Mouse (Mus musculus): ENCODE measurements around the gene Mepce. TPM values are rescaled to one million over a fixed set of nuclear protein-coding genes. Genes with fewer than 3 reads are reported as not detected.

Mepce gene
- polyA plus RNA-seq, 1 experiment from 2014 or later, result 13.7 TPM

DNA sequence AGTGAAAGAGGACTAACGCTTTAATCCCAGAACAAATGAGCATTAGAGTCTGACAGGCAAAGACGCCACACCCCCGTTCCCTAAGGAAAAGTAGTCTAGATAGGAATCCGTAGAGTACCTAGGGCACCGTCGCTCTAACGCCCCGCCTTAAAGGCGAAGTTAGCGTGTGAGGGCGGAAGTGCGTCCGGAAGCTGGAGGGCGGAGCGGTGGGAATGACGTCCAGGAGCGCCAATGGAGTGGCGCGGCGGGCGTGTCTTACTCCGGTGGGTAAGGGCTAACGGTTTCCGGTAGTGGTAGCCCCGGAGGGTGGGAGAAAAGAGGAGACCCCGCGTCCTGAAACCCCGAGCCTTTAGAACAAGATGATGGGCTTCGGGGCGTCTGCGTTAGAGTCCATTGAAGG lies 8.8 kb downstream of the Mepce start, which contains the start of gene Ppp1r35:
TSS of gene Ppp1r35 (plus strand) at position 215 of the 400 bp plus-strand sequence.
- peak within 1 kb of the TSS; percentile 90 for H3K27ac ChIP-seq (ENCODE audit: low read length)
- TF ChIP-seq EP300 (IDR thresholded peaks at IDR 0.05) (no peak), CTCF (IDR thresholded peaks at IDR 0.05) (no peak)
- peak within 1 kb of the TSS; percentile 81 for H3K9ac ChIP-seq (replicated peaks; ENCODE audit: low read depth)
- no peaks in the 10 kb centered on the region for H3K27me3 ChIP-seq (replicated peaks; ENCODE audit: insufficient read depth, low read length)
- peak; percentile 98 for DNase-seq (ENCODE audit: low spot score)
- peaks cover 17% of the 10 kb centered on the region for H3K36me3 ChIP-seq (ENCODE audit: insufficient read depth, low read length)
- H3K9me3 ChIP-seq (ENCODE audit: low read length), result no peaks in the 10 kb centered on the region
- 0% methylated on average over 30 of the region's 31 CpGs for WGBS
- peaks cover 13% of the 10 kb centered on the region; the same call in 1 of the 2 replicates for H3K4me1 ChIP-seq (ENCODE audit: insufficient read depth, low read depth, low read length)
- ATAC-seq, result peak; percentile 96
- peak within 1 kb of the TSS; percentile 99 for H3K4me3 ChIP-seq (ENCODE audit: low read depth, low read length)
- peak within 1 kb of the TSS; percentile 97 for H3K4me2 ChIP-seq (replicated peaks; ENCODE audit: low read depth, low read length)

DNA sequence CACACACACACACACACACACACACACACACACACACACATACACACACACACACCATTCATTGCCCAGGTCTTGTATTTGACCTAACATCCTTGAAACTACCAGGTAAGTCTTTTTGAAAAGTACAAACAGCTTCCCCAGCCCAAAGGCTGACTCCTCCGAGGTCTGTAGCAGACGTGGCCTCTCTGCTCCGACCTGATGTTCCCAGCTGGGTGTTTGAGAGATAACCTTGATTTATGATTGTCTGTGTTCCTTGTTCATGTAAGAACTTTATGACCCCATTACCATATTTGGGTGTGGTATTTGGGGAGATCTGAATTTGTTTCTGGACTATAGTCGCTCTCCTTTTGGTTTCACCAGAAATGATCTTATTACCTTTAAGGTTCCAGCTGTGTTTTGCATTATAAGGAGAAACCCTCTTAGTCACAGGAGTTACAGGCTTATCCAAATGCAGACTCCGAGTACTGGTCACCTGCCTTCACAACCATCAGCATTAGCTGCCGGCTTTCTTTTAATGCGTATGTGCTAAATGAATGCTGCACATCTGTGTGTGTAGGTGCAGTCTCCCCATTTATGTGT lies 10.1 kb downstream of the Mepce start:
- Histone ChIP-seq H3K4me3 (ENCODE audit: low read depth, low read length) (no peak overlapping the region), H3K36me3 (ENCODE audit: insufficient read depth, low read length) (peaks cover 17% of the 10 kb centered on the region; the same call in 1 of the 2 replicates), H3K9me3 (ENCODE audit: low read length) (no peaks in the 10 kb centered on the region), H3K9ac (replicated peaks; ENCODE audit: low read depth) (no peak overlapping the region), H3K4me2 (replicated peaks; ENCODE audit: low read depth, low read length) (no peak overlapping the region), H3K27ac (ENCODE audit: low read length) (no peak overlapping the region), H3K4me1 (ENCODE audit: insufficient read depth, low read depth, low read length) (peaks cover 8% of the 10 kb centered on the region; the same call in 1 of the 2 replicates), H3K27me3 (replicated peaks; ENCODE audit: insufficient read depth, low read length) (no peaks in the 10 kb centered on the region)
- DNase-seq (ENCODE audit: low spot score) (no peak), ATAC-seq (no peak)
- TF ChIP-seq EP300 (IDR thresholded peaks at IDR 0.05) (no peak), CTCF (IDR thresholded peaks at IDR 0.05) (no peak)
- 70% methylated on average over 7 of the region's 7 CpGs for WGBS

DNA sequence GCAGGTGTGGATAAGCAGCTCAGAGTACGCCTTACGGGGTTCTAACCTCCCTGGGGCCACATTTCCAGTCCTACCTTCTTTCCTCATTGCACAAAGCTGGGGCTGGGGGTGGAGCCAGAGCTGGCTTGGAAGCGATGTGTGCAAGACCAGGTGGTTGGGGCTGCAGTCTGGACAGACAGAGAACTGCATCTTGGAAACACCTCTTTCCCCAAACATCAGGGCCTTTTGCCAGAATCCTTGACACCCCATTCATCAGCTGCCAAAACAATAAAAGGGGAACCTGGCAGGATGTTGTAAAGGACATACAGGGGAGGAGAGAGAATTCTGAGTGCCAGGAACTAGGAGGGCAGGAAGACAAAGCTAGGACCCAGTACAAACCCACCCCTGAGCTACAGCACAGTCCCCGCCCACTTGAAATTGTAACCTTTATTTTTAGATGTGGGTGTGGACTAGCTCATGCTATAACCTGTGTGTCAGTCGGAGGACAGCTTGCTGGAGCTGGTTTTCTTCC lies 11.0 kb downstream of the Mepce start:
- H3K27ac ChIP-seq (ENCODE audit: low read length), result 0 out of 2 replicates have a peak overlapping the region, but pooled peaks have one; percentile 26
- H3K4me2 ChIP-seq (replicated peaks; ENCODE audit: low read depth, low read length), result no peak overlapping the region
- H3K4me3 ChIP-seq (ENCODE audit: low read depth, low read length), result no peak overlapping the region
- DNase-seq (ENCODE audit: low spot score) (peak; percentile 77), ATAC-seq (peak; percentile 48)
- WGBS, result 17% methylated on average over 5 of the region's 5 CpGs
- H3K9ac ChIP-seq (replicated peaks; ENCODE audit: low read depth), result no peak overlapping the region
- peaks cover 8% of the 10 kb centered on the region; the same call in 1 of the 2 replicates for H3K4me1 ChIP-seq (ENCODE audit: insufficient read depth, low read depth, low read length)
- no peaks in the 10 kb centered on the region for H3K27me3 ChIP-seq (replicated peaks; ENCODE audit: insufficient read depth, low read length)
- TF ChIP-seq EP300 (IDR thresholded peaks at IDR 0.05), result peak; percentile 21; the same call in 1 of the 2 replicates
- TF ChIP-seq CTCF (IDR thresholded peaks at IDR 0.05), result no peak; the same call in 1 of the 2 replicates
- peaks cover 11% of the 10 kb centered on the region; the same call in 1 of the 2 replicates for H3K36me3 ChIP-seq (ENCODE audit: insufficient read depth, low read length)
- no peaks in the 10 kb centered on the region for H3K9me3 ChIP-seq (ENCODE audit: low read length)

GRCm38 (mm10) chr5:137775587-137776290 lies 11.7 kb downstream of the Mepce start:
- no peak for ATAC-seq
- TF ChIP-seq CTCF (IDR thresholded peaks at IDR 0.05) (no peak), EP300 (IDR thresholded peaks at IDR 0.05) (no peak)
- 0 out of 2 replicates have a peak overlapping the region, but pooled peaks have one; percentile 26 for H3K27ac ChIP-seq (ENCODE audit: low read length)
- no peaks in the 10 kb centered on the region for H3K27me3 ChIP-seq (replicated peaks; ENCODE audit: insufficient read depth, low read length)
- H3K9me3 ChIP-seq (ENCODE audit: low read length), result no peaks in the 10 kb centered on the region
- H3K9ac ChIP-seq (replicated peaks; ENCODE audit: low read depth), result no peak overlapping the region
- H3K4me1 ChIP-seq (ENCODE audit: insufficient read depth, low read depth, low read length), result peaks cover 8% of the 10 kb centered on the region; the same call in 1 of the 2 replicates
- WGBS, result 94% methylated on average over 2 of the region's 2 CpGs
- no peak for DNase-seq (ENCODE audit: low spot score)
- H3K4me2 ChIP-seq (replicated peaks; ENCODE audit: low read depth, low read length), result no peak overlapping the region
- H3K36me3 ChIP-seq (ENCODE audit: insufficient read depth, low read length), result peaks cover 7% of the 10 kb centered on the region; the same call in 1 of the 2 replicates
- no peak overlapping the region for H3K4me3 ChIP-seq (ENCODE audit: low read depth, low read length)

DNA sequence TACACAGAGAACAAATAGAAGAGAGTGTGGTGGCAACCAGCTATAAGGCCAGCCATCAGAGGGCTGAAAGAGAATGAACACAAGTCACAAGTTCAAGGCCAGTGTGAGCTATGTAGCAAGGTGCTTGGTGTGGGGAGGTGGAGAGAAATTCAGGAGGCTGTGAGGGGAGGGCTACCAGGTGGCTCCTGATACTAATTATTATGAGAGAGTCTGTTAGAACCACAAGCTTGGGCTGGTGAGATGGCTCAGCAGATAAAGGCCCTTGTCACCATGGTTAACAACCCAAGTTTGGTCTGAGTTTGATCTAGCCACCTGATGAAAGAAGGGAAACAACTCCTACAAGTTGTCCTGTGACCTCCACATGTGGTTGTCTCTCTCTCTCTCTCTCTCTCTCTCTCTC lies 14.7 kb downstream of the Mepce start:
- H3K36me3 ChIP-seq (ENCODE audit: insufficient read depth, low read length), result no peaks in the 10 kb centered on the region
- no peak overlapping the region for H3K4me2 ChIP-seq (replicated peaks; ENCODE audit: low read depth, low read length)
- TF ChIP-seq EP300 (IDR thresholded peaks at IDR 0.05), result no peak
- no peak for TF ChIP-seq CTCF (IDR thresholded peaks at IDR 0.05)
- H3K27ac ChIP-seq (ENCODE audit: low read length), result no peak overlapping the region
- DNase-seq (ENCODE audit: low spot score) (no peak), ATAC-seq (no peak)
- H3K9ac ChIP-seq (replicated peaks; ENCODE audit: low read depth), result no peak overlapping the region
- H3K27me3 ChIP-seq (replicated peaks; ENCODE audit: insufficient read depth, low read length), result no peaks in the 10 kb centered on the region
- H3K9me3 ChIP-seq (ENCODE audit: low read length), result no peaks in the 10 kb centered on the region
- H3K4me1 ChIP-seq (ENCODE audit: insufficient read depth, low read depth, low read length), result no peaks in the 10 kb centered on the region
- H3K4me3 ChIP-seq (ENCODE audit: low read depth, low read length), result no peak overlapping the region

- no peak overlapping the region for H3K4me2 ChIP-seq (replicated peaks; ENCODE audit: low read depth, low read length)
- no peak overlapping the region for H3K4me3 ChIP-seq (ENCODE audit: low read depth, low read length)
- no peaks in the 10 kb centered on the region for H3K27me3 ChIP-seq (replicated peaks; ENCODE audit: insufficient read depth, low read length)
- H3K36me3 ChIP-seq (ENCODE audit: insufficient read depth, low read length), result no peaks in the 10 kb centered on the region
- H3K4me1 ChIP-seq (ENCODE audit: insufficient read depth, low read depth, low read length), result no peaks in the 10 kb centered on the region
- 0 out of 2 replicates have a peak, but pooled peaks have one; percentile 52 for ATAC-seq
- H3K9me3 ChIP-seq (ENCODE audit: low read length), result no peaks in the 10 kb centered on the region
- TF ChIP-seq CTCF (IDR thresholded peaks at IDR 0.05) (peak; percentile 91), EP300 (IDR thresholded peaks at IDR 0.05) (no peak)
- WGBS, result 32% methylated on average over 2 of the region's 2 CpGs
- DNase-seq (ENCODE audit: low spot score), result peak; percentile 65
- H3K9ac ChIP-seq (replicated peaks; ENCODE audit: low read depth), result no peak overlapping the region
- no peak overlapping the region for H3K27ac ChIP-seq (ENCODE audit: low read length)
Measured at GRCm38 (mm10) chr5:137770709-137771108, 16.7 kb downstream of the Mepce start.

Measured in lung, postnatal 0 days (tissue).